Mouse (Mus musculus): ENCODE measurements around the gene Megf8. TPM values are rescaled to one million over a fixed set of nuclear protein-coding genes. Genes with fewer than 3 reads are reported as not detected.

Megf8 gene
- polyA plus RNA-seq, 1 experiment = 21.2 TPM

GRCm38 (mm10) chr7:25292107-25292506, 24.9 kb upstream of the Megf8 start:
- TF ChIP-seq CTCF (IDR thresholded peaks at IDR 0.05; ENCODE audit: extremely low read depth, insufficient read length, insufficient replicate concordance, low read depth, low read length) = no peak
- TF ChIP-seq POLR2A (IDR thresholded peaks at IDR 0.05; ENCODE audit: low read depth, low read length) = no peak
- 48% methylated on average over 7 of the region's 7 CpGs for WGBS
- Histone ChIP-seq H3K27ac (ENCODE audit: insufficient read depth, low read depth, low read length) (no peak overlapping the region), H3K27me3 (ENCODE audit: control insufficient read depth, insufficient read depth, low read length) (no peaks in the 10 kb centered on the region), H3K4me1 (ENCODE audit: control insufficient read depth, insufficient read depth, insufficient read length, low read length) (peaks cover 15% of the 10 kb centered on the region), H3K4me3 (ENCODE audit: low read depth, low read length) (no peak overlapping the region), H3K36me3 (ENCODE audit: control insufficient read depth, insufficient read depth, low read length) (peaks cover 63% of the 10 kb centered on the region)

GRCm38 (mm10) chr7:25293191-25293739, 23.7 kb upstream of the Megf8 start:
- Histone ChIP-seq H3K27me3 (ENCODE audit: control insufficient read depth, insufficient read depth, low read length) (no peaks in the 10 kb centered on the region), H3K36me3 (ENCODE audit: control insufficient read depth, insufficient read depth, low read length) (peaks cover 52% of the 10 kb centered on the region), H3K27ac (ENCODE audit: insufficient read depth, low read depth, low read length) (no peak overlapping the region), H3K4me1 (ENCODE audit: control insufficient read depth, insufficient read depth, insufficient read length, low read length) (peaks cover 15% of the 10 kb centered on the region), H3K4me3 (ENCODE audit: low read depth, low read length) (no peak overlapping the region)
- WGBS = 93% methylated on average over 9 of the region's 10 CpGs
- no peak for TF ChIP-seq CTCF (IDR thresholded peaks at IDR 0.05; ENCODE audit: extremely low read depth, insufficient read length, insufficient replicate concordance, low read depth, low read length)

GRCm38 (mm10) chr7:25294495-25294894, 22.5 kb upstream of the Megf8 start:
- no peak overlapping the region for H3K27ac ChIP-seq (ENCODE audit: insufficient read depth, low read depth, low read length)
- 87% methylated on average over 4 of the region's 4 CpGs for WGBS
- TF ChIP-seq POLR2A (IDR thresholded peaks at IDR 0.05; ENCODE audit: low read depth, low read length) (no peak), CTCF (IDR thresholded peaks at IDR 0.05; ENCODE audit: extremely low read depth, insufficient read length, insufficient replicate concordance, low read depth, low read length) (no peak)
- no peak overlapping the region for H3K4me3 ChIP-seq (ENCODE audit: low read depth, low read length)
- peaks cover 41% of the 10 kb centered on the region for H3K36me3 ChIP-seq (ENCODE audit: control insufficient read depth, insufficient read depth, low read length)
- H3K27me3 ChIP-seq (ENCODE audit: control insufficient read depth, insufficient read depth, low read length) = no peaks in the 10 kb centered on the region
- H3K4me1 ChIP-seq (ENCODE audit: control insufficient read depth, insufficient read depth, insufficient read length, low read length) = peaks cover 15% of the 10 kb centered on the region

- H3K27me3 ChIP-seq (ENCODE audit: control insufficient read depth, insufficient read depth, low read length) = no peaks in the 10 kb centered on the region
- no peak for TF ChIP-seq POLR2A (IDR thresholded peaks at IDR 0.05; ENCODE audit: low read depth, low read length)
- no peak for TF ChIP-seq CTCF (IDR thresholded peaks at IDR 0.05; ENCODE audit: extremely low read depth, insufficient read length, insufficient replicate concordance, low read depth, low read length)
- no peak overlapping the region for H3K4me3 ChIP-seq (ENCODE audit: low read depth, low read length)
- peaks cover 38% of the 10 kb centered on the region for H3K36me3 ChIP-seq (ENCODE audit: control insufficient read depth, insufficient read depth, low read length)
- peaks cover 15% of the 10 kb centered on the region for H3K4me1 ChIP-seq (ENCODE audit: control insufficient read depth, insufficient read depth, insufficient read length, low read length)
- 0 out of 2 replicates have a peak overlapping the region, but pooled peaks have one; percentile 20 for H3K27ac ChIP-seq (ENCODE audit: insufficient read depth, low read depth, low read length)
- 82% methylated on average over 12 of the region's 12 CpGs for WGBS
Measured at GRCm38 (mm10) chr7:25294960-25295722, 21.8 kb upstream of the Megf8 start.

- Histone ChIP-seq H3K4me3 (ENCODE audit: low read depth, low read length) (peak overlapping the region; percentile 81), H3K27me3 (ENCODE audit: control insufficient read depth, insufficient read depth, low read length) (no peaks in the 10 kb centered on the region), H3K36me3 (ENCODE audit: control insufficient read depth, insufficient read depth, low read length) (peaks cover 23% of the 10 kb centered on the region), H3K27ac (ENCODE audit: insufficient read depth, low read depth, low read length) (peak overlapping the region; percentile 89), H3K4me1 (ENCODE audit: control insufficient read depth, insufficient read depth, insufficient read length, low read length) (peaks cover 5% of the 10 kb centered on the region)
- TF ChIP-seq POLR2A (IDR thresholded peaks at IDR 0.05; ENCODE audit: low read depth, low read length) = no peak
- no peak for TF ChIP-seq CTCF (IDR thresholded peaks at IDR 0.05; ENCODE audit: extremely low read depth, insufficient read length, insufficient replicate concordance, low read depth, low read length)
- WGBS = under 1% methylated on average over 21 of the region's 21 CpGs
Measured at GRCm38 (mm10) chr7:25296945-25297453, 20.0 kb upstream of the Megf8 start.

GRCm38 (mm10) chr7:25297454-25298325, 19.3 kb upstream of the Megf8 start, which contains the start of gene Pafah1b3:
Gene Pafah1b3 (minus strand): TSS chr7:25297986.
- Histone ChIP-seq H3K4me1 (ENCODE audit: control insufficient read depth, insufficient read depth, insufficient read length, low read length) (peaks cover 5% of the 10 kb centered on the region), H3K4me3 (ENCODE audit: low read depth, low read length) (peak within 1 kb of the TSS; percentile 81), H3K27ac (ENCODE audit: insufficient read depth, low read depth, low read length) (peak within 1 kb of the TSS; percentile 89), H3K27me3 (ENCODE audit: control insufficient read depth, insufficient read depth, low read length) (no peaks in the 10 kb centered on the region), H3K36me3 (ENCODE audit: control insufficient read depth, insufficient read depth, low read length) (peaks cover 17% of the 10 kb centered on the region)
- WGBS = under 1% methylated on average over 52 of the region's 52 CpGs
- peak; percentile 57; the same call in 1 of the 2 replicates for TF ChIP-seq POLR2A (IDR thresholded peaks at IDR 0.05; ENCODE audit: low read depth, low read length)
- peak; percentile 54; the same call in 1 of the 2 replicates for TF ChIP-seq CTCF (IDR thresholded peaks at IDR 0.05; ENCODE audit: extremely low read depth, insufficient read length, insufficient replicate concordance, low read depth, low read length)

Data from small intestine, adult 2 months (tissue).